Mouse (Mus musculus): ENCODE measurements around the gene Gm20379.

DNA sequence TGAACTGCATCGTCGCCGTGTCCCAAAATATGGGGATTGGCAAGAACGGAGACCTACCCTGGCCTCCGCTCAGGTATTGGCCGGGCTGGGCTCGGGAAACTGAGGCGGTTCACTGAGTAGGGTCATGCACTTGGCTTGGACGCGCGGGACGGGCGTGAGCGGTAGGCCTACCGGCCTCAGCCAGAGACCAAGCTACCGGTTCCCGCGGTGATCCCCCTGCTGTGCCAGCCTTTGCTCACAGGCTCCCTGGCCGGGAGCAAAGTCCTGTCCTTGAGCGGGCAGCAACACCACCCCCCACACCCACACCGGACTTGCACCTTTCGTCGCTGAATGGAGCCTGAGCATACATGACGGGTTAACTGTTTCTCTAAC lies 49.5 kb downstream of the Gm20379 start:
- TF ChIP-seq CTCF (IDR thresholded peaks at IDR 0.05 in 2 of 3, conservative IDR thresholded peaks at IDR 0.05 in 1 of 3; ENCODE audit: control insufficient read depth in 1 of 3, insufficient read depth in 1 of 3, low read depth in 2 of 3, low read length in 3 of 3, poor library complexity in 1 of 3, severe bottlenecking in 1 of 3), result no peak
- TF ChIP-seq MYC (IDR thresholded peaks at IDR 0.05; ENCODE audit: low read depth, low read length), result no peak
- TF ChIP-seq EP300 (IDR thresholded peaks at IDR 0.05; ENCODE audit: low read depth in 1 of 2, low read length in 2 of 2), result no peak
- no peak for TF ChIP-seq CHD2 (IDR thresholded peaks at IDR 0.05; ENCODE audit: low read length)
- TF ChIP-seq BHLHE40 (IDR thresholded peaks at IDR 0.05; ENCODE audit: borderline replicate concordance, low read depth, low read length), result no peak
- no peak for TF ChIP-seq POLR2A (IDR thresholded peaks at IDR 0.05; ENCODE audit: control insufficient read depth in 1 of 2, insufficient read depth in 1 of 2, low read depth in 1 of 2, low read length in 2 of 2, poor library complexity in 1 of 2)
- TF ChIP-seq NRF1 (IDR thresholded peaks at IDR 0.05; ENCODE audit: insufficient read depth, low read depth, low read length, poor library complexity, severe bottlenecking), result no peak
- TF ChIP-seq JUND (IDR thresholded peaks at IDR 0.05; ENCODE audit: low read depth, low read length), result no peak
- no peak for TF ChIP-seq SIN3A (IDR thresholded peaks at IDR 0.05; ENCODE audit: low read length)
- TF ChIP-seq RAD21 (IDR thresholded peaks at IDR 0.05; ENCODE audit: low read depth, low read length), result no peak
- no peak for TF ChIP-seq GABPA (IDR thresholded peaks at IDR 0.05; ENCODE audit: low read depth, low read length)
- TF ChIP-seq ETS1 (IDR thresholded peaks at IDR 0.05; ENCODE audit: low read depth, low read length), result no peak
- TF ChIP-seq KAT2A (conservative IDR thresholded peaks at IDR 0.05; ENCODE audit: low read depth, low read length), result no peak
- TF ChIP-seq TAL1 (IDR thresholded peaks at IDR 0.05; ENCODE audit: low read length), result no peak

Data from MEL (cell line).